Mouse (Mus musculus) duodenum, adult 2 months (tissue): ENCODE measurements around the gene Phox2a. TPM values are rescaled to one million over a fixed set of nuclear protein-coding genes. Genes with fewer than 3 reads are reported as not detected.

Source experiments
- polyA plus RNA-seq: library from polyadenylated mRNA; depleted of rRNA; stranded (reverse); fragments of >200 nt; gene quantifications from 2 replicates; pipeline ENCODE4 v1.2.3, GENCODE M21; 2012; ENCODE audit warnings: low replicate concordance; rRNA removed

The Phox2a gene
- polyA plus RNA-seq = 0.78 and 1.0 TPM in 2 replicates

GRCm38 (mm10) chr7:101817861-101818401, at the start of gene Phox2a:
Gene Phox2a (plus strand): TSS chr7:101818313.

GRCm38 (mm10) chr7:101837606-101838471, 19.7 kb downstream of the Phox2a start, which contains the start of gene Inppl1:
Gene Inppl1 (minus strand): TSS chr7:101838229.

GRCm38 (mm10) chr7:101857094-101857493, 39.0 kb downstream of the Phox2a start, which contains the start of gene Folr2:
Gene Folr2 (minus strand): TSS chr7:101857194.

GRCm38 (mm10) chr7:101863415-101863814, 45.3 kb downstream of the Phox2a start, which contains the start of gene Anapc15:
Gene Anapc15 (plus strand): TSS chr7:101863715.

GRCm38 (mm10) chr7:101870629-101871028, 52.5 kb downstream of the Phox2a start, which contains the start of gene Folr1:
Gene Folr1 (minus strand): TSS chr7:101870788.

Other genes with a start within 250 kb of the Phox2a start
- 1.6 and 2.1 TPM in 2 replicates for gene Art2b, start 232.7 kb upstream of the Phox2a start, polyA plus RNA-seq
- 7.5 and 11.1 TPM in 2 replicates for gene Clpb, start 154.7 kb upstream of the Phox2a start, polyA plus RNA-seq
- gene Inppl1, start 19.9 kb downstream of the Phox2a start, polyA plus RNA-seq = 98.1 and 106 TPM in 2 replicates
- 0.84 and 1.1 TPM in 2 replicates for gene Folr2, start 38.9 kb downstream of the Phox2a start, polyA plus RNA-seq
- gene Anapc15, start 45.4 kb downstream of the Phox2a start, polyA plus RNA-seq = 52.0 and 59.4 TPM in 2 replicates
- gene Folr1, start 52.5 kb downstream of the Phox2a start, polyA plus RNA-seq = 0.82 and 1.3 TPM in 2 replicates
- 200 and 203 TPM in 2 replicates for gene Lamtor1, start 87.6 kb downstream of the Phox2a start, polyA plus RNA-seq
- 0.08 and 0.14 TPM in 2 replicates for gene Tomt, start 88.0 kb downstream of the Phox2a start, polyA plus RNA-seq
- 3.6 and 4.0 TPM in 2 replicates for gene Lrrc51, start 115.6 kb downstream of the Phox2a start, polyA plus RNA-seq
- 62.3 and 68.0 TPM in 2 replicates for gene Numa1, start 115.8 kb downstream of the Phox2a start, polyA plus RNA-seq
- gene Il18bp, start 200.4 kb downstream of the Phox2a start, polyA plus RNA-seq = 5.3 and 10.1 TPM in 2 replicates
- gene Rnf121, start 247.2 kb downstream of the Phox2a start, polyA plus RNA-seq = 20.9 and 36.7 TPM in 2 replicates
- gene Xndc1, start 247.2 kb downstream of the Phox2a start, polyA plus RNA-seq = 10.6 and 14.2 TPM in 2 replicates
- gene Xntrpc, start 247.4 kb downstream of the Phox2a start, polyA plus RNA-seq = 1.5 and 1.8 TPM in 2 replicates